Mouse (Mus musculus): ENCODE data around the gene Cacna2d3. TPM values are rescaled to one million over a fixed set of nuclear protein-coding genes. Genes with fewer than 3 reads are reported as not detected.

The Cacna2d3 gene
- polyA plus RNA-seq, 1 experiment from 2014 or later, result 37.8 TPM

DNA sequence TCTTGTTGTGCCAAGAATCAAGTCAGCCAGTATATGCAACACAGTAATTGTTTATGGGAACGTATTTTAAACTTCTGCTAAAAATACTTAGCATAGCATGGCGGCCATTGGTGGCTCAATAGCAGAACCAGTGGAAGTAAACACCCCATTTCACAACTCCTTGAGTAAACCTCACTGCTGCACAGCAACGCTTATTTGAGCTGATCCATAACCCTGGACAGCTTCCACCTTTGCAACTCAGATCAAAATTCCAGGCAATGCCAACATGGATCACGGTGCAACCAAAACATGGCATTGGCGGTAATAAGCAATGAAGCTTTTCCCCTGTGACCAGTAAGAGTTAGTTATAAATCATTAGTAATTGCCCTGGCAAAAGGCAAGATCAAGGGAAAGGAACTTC, 614.2 kb downstream of the Cacna2d3 start:
- H3K27me3 ChIP-seq, result no peaks in the 10 kb centered on the region
- H3K4me2 ChIP-seq, result no peak overlapping the region
- ATAC-seq (ENCODE audit: low read depth), result no peak
- no peak overlapping the region for H3K4me3 ChIP-seq
- no peak overlapping the region for H3K9ac ChIP-seq
- H3K4me1 ChIP-seq (replicated peaks), result peaks cover 16% of the 10 kb centered on the region
- 79% methylated on average over 5 of the region's 5 CpGs for WGBS
- H3K9me3 ChIP-seq, result peaks cover 8% of the 10 kb centered on the region; the same call in 1 of the 2 replicates
- H3K27ac ChIP-seq (replicated peaks), result no peak overlapping the region
- H3K36me3 ChIP-seq, result no peaks in the 10 kb centered on the region

DNA sequence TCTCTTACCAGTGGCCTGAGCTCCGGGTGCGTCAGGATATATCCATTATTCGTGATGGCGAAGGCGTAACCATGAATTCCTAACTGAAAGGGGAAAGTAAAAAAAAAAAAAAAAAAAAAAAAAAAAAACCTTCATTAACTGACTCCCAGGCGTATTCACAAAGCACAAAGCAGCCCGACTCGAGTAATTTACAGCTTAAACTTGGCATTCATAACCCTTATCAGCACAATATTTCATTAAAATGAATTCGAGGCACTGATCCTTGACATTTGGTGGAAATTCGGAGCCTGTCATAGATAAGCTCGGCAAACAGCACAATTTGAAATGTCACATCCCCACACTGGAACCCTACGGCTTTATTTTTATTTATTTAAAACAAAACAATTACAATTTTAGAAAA, 623.9 kb downstream of the Cacna2d3 start:
- Histone ChIP-seq H3K4me2 (no peak overlapping the region), H3K27me3 (no peaks in the 10 kb centered on the region; the same call in 1 of the 2 replicates), H3K27ac (replicated peaks) (no peak overlapping the region), H3K9ac (no peak overlapping the region), H3K36me3 (no peaks in the 10 kb centered on the region), H3K4me1 (replicated peaks) (peaks cover 8% of the 10 kb centered on the region; the same call in 1 of the 2 replicates), H3K4me3 (no peak overlapping the region), H3K9me3 (no peaks in the 10 kb centered on the region)
- ATAC-seq (ENCODE audit: low read depth), result no peak
- WGBS, result 51% methylated on average over 12 of the region's 12 CpGs

DNA sequence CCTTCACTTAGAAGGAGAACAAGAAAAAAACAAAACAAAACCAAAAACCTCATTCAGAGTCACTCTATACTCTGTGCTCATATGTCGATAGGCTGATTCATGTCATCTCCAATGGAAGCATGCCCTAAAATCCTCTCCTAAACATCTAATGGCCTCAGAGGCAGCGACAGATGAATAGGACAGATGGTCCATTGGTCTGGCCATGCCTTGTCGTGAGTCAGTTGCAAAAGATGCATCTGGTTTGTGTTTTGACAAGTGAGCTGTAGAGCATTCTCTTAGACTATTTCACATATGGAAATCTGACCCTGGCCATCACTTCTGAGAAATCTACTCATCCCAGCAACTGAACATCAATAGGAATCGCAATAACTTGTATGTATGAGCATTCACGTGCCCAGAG, 626.2 kb downstream of the Cacna2d3 start:
- Histone ChIP-seq H3K9me3 (no peaks in the 10 kb centered on the region), H3K9ac (no peak overlapping the region), H3K27ac (replicated peaks) (no peak overlapping the region), H3K4me1 (replicated peaks) (no peaks in the 10 kb centered on the region; the same call in 1 of the 2 replicates), H3K4me2 (no peak overlapping the region), H3K27me3 (peaks cover 3% of the 10 kb centered on the region), H3K36me3 (no peaks in the 10 kb centered on the region), H3K4me3 (no peak overlapping the region)
- WGBS, result 83% methylated on average over 5 of the region's 5 CpGs
- ATAC-seq (ENCODE audit: low read depth), result no peak

DNA sequence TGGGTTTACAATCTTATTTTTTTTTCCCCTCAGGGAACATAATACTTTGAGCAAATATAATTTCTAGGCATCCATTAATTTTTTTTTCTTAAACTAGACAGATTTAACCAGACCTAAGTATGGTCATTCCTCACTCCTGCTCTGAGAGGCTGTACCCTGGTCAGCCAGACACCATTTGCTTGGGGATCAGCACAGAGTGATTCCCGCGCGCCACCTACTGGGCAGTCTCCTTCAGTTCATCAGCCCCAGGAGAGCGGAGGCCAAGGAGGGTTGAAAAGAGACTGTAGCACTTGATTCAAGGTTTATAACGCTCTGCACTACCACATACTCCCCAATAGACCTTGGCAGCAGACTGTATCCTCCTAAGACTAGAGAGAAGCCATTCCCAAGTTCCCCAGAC, 631.6 kb downstream of the Cacna2d3 start:
- Histone ChIP-seq H3K4me3 (no peak overlapping the region), H3K9ac (no peak overlapping the region), H3K27me3 (peaks cover 4% of the 10 kb centered on the region), H3K4me2 (no peak overlapping the region), H3K9me3 (no peaks in the 10 kb centered on the region), H3K36me3 (no peaks in the 10 kb centered on the region), H3K27ac (replicated peaks) (no peak overlapping the region), H3K4me1 (replicated peaks) (peaks cover 15% of the 10 kb centered on the region)
- peak; percentile 76 for ATAC-seq (ENCODE audit: low read depth)
- WGBS, result 2% methylated on average over 5 of the region's 5 CpGs

DNA sequence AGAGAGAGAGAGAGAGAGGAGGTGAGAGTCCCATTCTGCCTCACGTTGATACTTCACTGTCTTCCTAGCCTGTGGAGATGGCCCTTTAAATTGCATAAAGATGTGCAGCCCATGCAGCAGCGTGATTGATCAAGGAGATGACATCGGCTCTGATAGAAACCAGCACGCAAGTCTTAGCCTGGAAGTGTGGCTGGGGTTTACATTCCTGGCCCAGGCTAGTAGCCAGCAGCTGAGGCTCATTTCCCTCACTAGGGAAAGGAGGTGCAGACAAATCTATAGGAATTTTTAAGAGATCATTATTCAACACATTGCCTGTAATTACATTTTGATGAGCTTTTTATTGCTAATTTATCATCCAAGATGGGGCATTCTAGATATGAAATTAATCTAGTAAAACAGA, 635.1 kb downstream of the Cacna2d3 start:
- Histone ChIP-seq H3K27me3 (peaks cover 4% of the 10 kb centered on the region; the same call in 1 of the 2 replicates), H3K36me3 (no peaks in the 10 kb centered on the region), H3K27ac (replicated peaks) (no peak overlapping the region), H3K9ac (no peak overlapping the region), H3K9me3 (no peaks in the 10 kb centered on the region), H3K4me3 (no peak overlapping the region), H3K4me2 (no peak overlapping the region), H3K4me1 (replicated peaks) (peaks cover 15% of the 10 kb centered on the region)
- no peak for ATAC-seq (ENCODE audit: low read depth)
- 61% methylated on average over 4 of the region's 4 CpGs for WGBS

DNA sequence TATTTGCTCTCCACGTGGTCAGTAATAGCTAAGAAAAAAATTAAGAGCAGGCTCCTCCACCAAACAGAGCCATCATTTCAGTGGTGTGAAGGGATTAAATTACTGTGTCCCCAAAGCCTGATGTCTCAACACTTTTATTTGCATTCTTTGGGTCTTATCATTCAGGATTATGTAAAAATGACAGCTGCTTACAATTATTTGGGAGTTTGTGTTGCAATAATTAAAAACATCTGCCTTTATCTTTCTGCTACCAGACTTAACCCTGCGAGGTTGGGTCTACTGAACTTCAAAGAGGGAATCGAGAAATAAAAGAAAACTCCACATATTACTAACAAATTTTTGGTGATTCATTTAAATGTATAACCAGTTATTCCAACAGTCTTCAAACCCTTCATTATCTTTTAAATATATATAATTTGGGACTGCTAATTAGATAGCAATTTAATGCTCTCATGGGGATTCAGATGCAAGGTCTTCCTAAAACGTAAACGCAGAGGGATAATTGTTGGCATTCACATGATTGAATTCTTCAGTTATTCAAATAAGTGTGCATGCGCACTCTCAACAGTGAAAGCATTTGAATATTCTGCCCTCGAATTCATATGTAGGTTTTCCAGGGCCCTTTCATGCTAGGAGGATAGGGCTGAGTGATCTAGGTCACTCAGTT, 636.0 kb downstream of the Cacna2d3 start:
- no peak overlapping the region for H3K4me3 ChIP-seq
- H3K9me3 ChIP-seq, result no peaks in the 10 kb centered on the region
- WGBS, result 65% methylated on average over 7 of the region's 7 CpGs
- no peak overlapping the region for H3K4me2 ChIP-seq
- H3K27ac ChIP-seq (replicated peaks), result no peak overlapping the region
- peaks cover 15% of the 10 kb centered on the region for H3K4me1 ChIP-seq (replicated peaks)
- H3K36me3 ChIP-seq, result no peaks in the 10 kb centered on the region
- no peak overlapping the region for H3K9ac ChIP-seq
- H3K27me3 ChIP-seq, result peaks cover 4% of the 10 kb centered on the region; the same call in 1 of the 2 replicates
- no peak for ATAC-seq (ENCODE audit: low read depth)

DNA sequence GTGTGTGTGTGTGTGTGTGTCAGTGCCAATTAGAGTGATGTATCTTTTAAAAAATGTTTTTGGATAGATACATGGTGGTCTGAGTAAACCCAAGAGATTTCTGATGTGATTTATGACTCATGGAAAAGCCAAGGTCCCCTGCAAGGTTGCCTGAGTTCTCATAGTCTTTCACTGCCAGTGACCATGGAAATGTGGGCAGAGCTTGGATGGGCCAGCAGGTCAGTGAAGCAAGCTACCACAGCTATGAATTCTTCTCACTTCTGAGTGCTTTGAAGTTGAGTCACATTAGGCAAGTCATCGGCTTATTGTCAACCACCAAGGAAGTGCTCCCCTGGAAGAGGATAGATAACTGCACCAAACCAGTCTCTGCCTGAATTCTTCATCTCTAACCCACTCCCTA, 639.5 kb downstream of the Cacna2d3 start:
- no peak overlapping the region for H3K27ac ChIP-seq (replicated peaks)
- no peak overlapping the region for H3K4me2 ChIP-seq
- H3K4me3 ChIP-seq, result no peak overlapping the region
- no peaks in the 10 kb centered on the region for H3K9me3 ChIP-seq
- no peaks in the 10 kb centered on the region for H3K36me3 ChIP-seq
- WGBS, result 97% methylated on average over 1 of the region's 1 CpGs
- H3K4me1 ChIP-seq (replicated peaks), result peaks cover 13% of the 10 kb centered on the region
- H3K9ac ChIP-seq, result no peak overlapping the region
- H3K27me3 ChIP-seq, result no peaks in the 10 kb centered on the region
- ATAC-seq (ENCODE audit: low read depth), result no peak

DNA sequence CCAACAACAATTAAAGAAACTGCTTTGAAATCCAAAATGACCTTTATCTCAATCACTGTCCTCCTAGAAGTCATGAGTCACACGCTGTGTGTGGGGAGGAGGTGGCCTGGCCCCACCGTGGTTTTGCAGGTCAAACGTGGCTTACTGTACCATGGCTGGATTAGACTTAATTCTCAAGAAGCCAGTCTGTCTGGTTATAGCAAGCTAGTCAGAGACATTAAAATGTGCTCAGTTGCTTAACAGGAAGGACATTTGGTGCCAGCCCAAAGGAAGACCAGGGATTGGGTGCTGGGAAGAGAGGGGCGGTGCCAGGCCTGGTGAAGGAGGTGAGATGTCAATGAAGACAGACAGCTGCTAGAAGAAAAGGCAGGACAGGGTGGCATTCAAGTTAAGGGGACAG, 641.0 kb downstream of the Cacna2d3 start:
- Histone ChIP-seq H3K9me3 (no peaks in the 10 kb centered on the region), H3K27ac (replicated peaks) (no peak overlapping the region), H3K9ac (no peak overlapping the region), H3K4me1 (replicated peaks) (no peaks in the 10 kb centered on the region), H3K4me3 (no peak overlapping the region), H3K36me3 (no peaks in the 10 kb centered on the region), H3K4me2 (no peak overlapping the region), H3K27me3 (no peaks in the 10 kb centered on the region)
- 91% methylated on average over 4 of the region's 4 CpGs for WGBS
- no peak for ATAC-seq (ENCODE audit: low read depth)

DNA sequence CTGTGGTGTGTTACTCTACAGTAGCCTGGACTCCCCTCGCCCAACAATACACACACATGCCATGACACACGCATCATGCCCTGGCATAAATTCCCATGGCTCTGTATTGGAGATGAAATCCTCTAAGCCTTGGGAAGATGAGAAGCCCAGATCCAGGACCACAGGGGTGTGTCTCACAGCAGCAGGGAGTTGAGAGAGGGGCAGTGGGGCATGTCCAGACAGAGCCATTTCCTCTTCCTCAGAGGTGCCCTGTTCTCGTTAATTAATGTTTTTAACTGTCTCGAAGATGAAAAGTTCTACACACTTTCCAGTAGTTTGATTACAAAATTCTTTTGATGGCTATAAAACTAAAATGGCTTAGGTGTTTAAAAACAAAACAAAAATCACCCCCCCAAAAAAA, 641.4 kb downstream of the Cacna2d3 start:
- 83% methylated on average over 4 of the region's 4 CpGs for WGBS
- H3K9ac ChIP-seq, result no peak overlapping the region
- no peaks in the 10 kb centered on the region for H3K4me1 ChIP-seq (replicated peaks)
- no peaks in the 10 kb centered on the region for H3K36me3 ChIP-seq
- no peak overlapping the region for H3K27ac ChIP-seq (replicated peaks)
- no peaks in the 10 kb centered on the region for H3K9me3 ChIP-seq
- H3K27me3 ChIP-seq, result no peaks in the 10 kb centered on the region
- no peak overlapping the region for H3K4me2 ChIP-seq
- ATAC-seq (ENCODE audit: low read depth), result no peak
- H3K4me3 ChIP-seq, result no peak overlapping the region

DNA sequence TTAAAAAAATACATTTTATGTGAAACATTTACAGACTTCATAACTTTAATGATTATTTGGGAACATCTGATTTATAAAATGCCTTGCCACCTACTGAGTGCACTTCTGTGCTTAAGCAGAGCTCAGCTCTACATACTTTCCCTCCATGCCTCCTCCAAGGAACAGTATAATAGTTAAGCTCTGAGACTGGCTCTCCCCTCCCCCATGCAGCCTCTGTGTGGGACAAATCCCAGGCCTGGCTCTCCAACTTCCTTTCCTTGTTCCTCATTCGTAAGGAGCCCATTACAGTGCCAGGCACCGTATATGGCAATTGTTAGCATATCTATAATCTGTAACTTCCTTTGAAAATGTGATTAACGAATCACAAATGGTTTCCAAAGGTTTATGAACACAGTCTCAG, 644.2 kb downstream of the Cacna2d3 start:
- Histone ChIP-seq H3K9ac (no peak overlapping the region), H3K27me3 (no peaks in the 10 kb centered on the region), H3K4me2 (no peak overlapping the region), H3K4me3 (no peak overlapping the region), H3K27ac (replicated peaks) (no peak overlapping the region), H3K9me3 (no peaks in the 10 kb centered on the region), H3K4me1 (replicated peaks) (0 out of 2 replicates have a peak, but pooled peaks cover 3% of the 10 kb centered on the region), H3K36me3 (no peaks in the 10 kb centered on the region)
- WGBS, result 70% methylated on average over 3 of the region's 3 CpGs
- no peak for ATAC-seq (ENCODE audit: low read depth)

DNA sequence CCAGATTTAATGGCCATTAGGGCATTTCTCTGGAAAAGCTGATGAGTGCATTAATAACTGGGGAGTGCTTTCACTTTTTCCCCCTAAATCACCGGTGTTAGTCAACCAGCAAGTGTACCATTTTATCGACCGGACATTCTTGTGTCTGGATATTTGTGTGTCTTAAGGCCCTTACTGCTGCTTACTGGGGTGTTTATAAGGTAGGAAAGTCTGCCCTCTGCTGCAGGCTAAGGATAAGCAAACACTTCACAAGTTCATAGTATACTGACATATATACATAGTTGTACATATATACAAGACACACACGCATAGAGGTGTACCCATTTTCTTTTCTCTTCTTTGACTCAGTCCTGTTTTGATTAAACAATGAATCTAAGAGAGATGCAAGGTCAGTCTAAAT, 647.9 kb downstream of the Cacna2d3 start:
- Histone ChIP-seq H3K27ac (replicated peaks) (no peak overlapping the region), H3K9me3 (no peaks in the 10 kb centered on the region), H3K36me3 (no peaks in the 10 kb centered on the region), H3K4me2 (no peak overlapping the region), H3K9ac (no peak overlapping the region), H3K4me3 (no peak overlapping the region), H3K27me3 (no peaks in the 10 kb centered on the region), H3K4me1 (replicated peaks) (0 out of 2 replicates have a peak, but pooled peaks cover 3% of the 10 kb centered on the region)
- 74% methylated on average over 4 of the region's 4 CpGs for WGBS
- ATAC-seq (ENCODE audit: low read depth), result no peak

DNA sequence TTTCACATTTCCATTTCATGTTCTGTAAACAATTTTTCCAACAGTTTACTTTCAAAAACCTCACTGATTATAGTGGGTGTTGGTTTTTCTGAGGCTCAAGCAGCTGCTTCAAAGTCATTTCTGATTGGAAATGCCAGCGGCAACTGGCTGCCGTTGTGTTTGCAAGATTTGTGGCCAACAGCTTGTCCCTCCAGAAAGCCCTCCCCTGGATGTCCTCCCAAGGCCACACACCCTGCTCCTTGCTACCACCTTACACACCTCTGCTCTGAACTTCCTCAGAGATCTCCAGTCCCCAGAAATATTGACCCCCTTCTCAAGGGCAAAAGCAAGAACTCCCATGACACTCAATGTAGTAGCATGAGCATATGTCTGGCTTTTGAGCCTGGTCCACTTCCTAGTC, 659.0 kb downstream of the Cacna2d3 start:
- H3K36me3 ChIP-seq, result no peaks in the 10 kb centered on the region
- no peak overlapping the region for H3K27ac ChIP-seq (replicated peaks)
- H3K9ac ChIP-seq, result no peak overlapping the region
- H3K4me2 ChIP-seq, result no peak overlapping the region
- 89% methylated on average over 2 of the region's 2 CpGs for WGBS
- no peaks in the 10 kb centered on the region for H3K27me3 ChIP-seq
- ATAC-seq (ENCODE audit: low read depth), result no peak
- no peaks in the 10 kb centered on the region for H3K4me1 ChIP-seq (replicated peaks)
- H3K4me3 ChIP-seq, result no peak overlapping the region
- no peaks in the 10 kb centered on the region for H3K9me3 ChIP-seq

DNA sequence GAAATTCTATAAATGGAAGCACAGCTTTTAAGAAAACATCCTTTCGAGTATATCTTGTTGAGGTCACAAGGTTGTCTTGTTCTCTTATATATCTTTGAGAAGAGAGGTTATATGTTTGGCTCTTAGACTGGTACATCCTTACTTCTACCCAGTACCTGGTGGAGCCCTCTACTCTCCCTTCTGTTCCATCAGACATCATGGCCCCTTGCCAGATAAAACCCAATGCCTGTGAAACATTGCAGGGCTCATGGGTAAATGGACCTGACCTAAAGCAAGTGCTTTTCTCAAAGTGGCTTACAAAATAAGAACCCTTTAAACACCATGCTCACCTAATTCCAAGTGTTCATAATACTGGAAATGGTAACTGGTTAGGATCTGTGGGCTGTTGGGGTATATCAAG, 660.2 kb downstream of the Cacna2d3 start:
- Histone ChIP-seq H3K9me3 (no peaks in the 10 kb centered on the region), H3K4me3 (no peak overlapping the region), H3K36me3 (no peaks in the 10 kb centered on the region), H3K9ac (no peak overlapping the region), H3K4me2 (no peak overlapping the region), H3K27ac (replicated peaks) (no peak overlapping the region), H3K4me1 (replicated peaks) (no peaks in the 10 kb centered on the region), H3K27me3 (no peaks in the 10 kb centered on the region)
- no peak for ATAC-seq (ENCODE audit: low read depth)
- 85% methylated on average over 1 of the region's 1 CpGs for WGBS
